8 mouse cellular contexts compared by ENCODE assay signal in genomic region chr12:54060732-54061131, GRCm38 (mm10).
DNase-seq lines count a peak whose midpoint lies in the region; ATAC-seq and TF ChIP-seq lines count a peak whose summit lies in the region.

No protein-coding gene starts in this region.

- WGBS in cerebellum, adult 2 months = 14% methylated on average over 8 of the region's 8 CpGs
- 10% methylated on average over 8 of the region's 8 CpGs for WGBS in intestine, embryonic 16.5 days
- 14% methylated on average over 8 of the region's 8 CpGs for WGBS in stomach, postnatal 0 days

- no peaks in the 10 kb centered on the region for H3K36me3 ChIP-seq in intestine, embryonic 16.5 days (ENCODE audit: control insufficient read depth, insufficient read depth, low read length)
- no peaks in the 10 kb centered on the region for H3K36me3 ChIP-seq in myocyte (ENCODE audit: control insufficient read depth, insufficient read depth)
- H3K36me3 ChIP-seq in stomach, postnatal 0 days (ENCODE audit: control insufficient read depth, insufficient read depth, low read length) = no peaks in the 10 kb centered on the region

- TF ChIP-seq EP300 in stomach, postnatal 0 days (optimal IDR thresholded peaks at IDR 0.05) = no peak

- peak; percentile 23 to 40 for DNase-seq in cerebellum, adult 2 months
- no peak for DNase-seq in cerebellum, adult 9-11 months
- peak; percentile 93 to 95 for DNase-seq in cerebellum, postnatal 10 days
- DNase-seq in frontal cortex, postnatal 25 days (ENCODE audit: low spot score in 2 of 2) = peak; percentile 60 to 74
- peak; percentile 81 for DNase-seq in left cerebral cortex, postnatal 25 days (ENCODE audit: low spot score in 2 of 2)
- DNase-seq in stomach, postnatal 0 days (ENCODE audit: low spot score) = peak; percentile 72

- no peak for TF ChIP-seq POLR2A in cerebellum, adult 2 months (IDR thresholded peaks at IDR 0.05; ENCODE audit: borderline replicate concordance, insufficient read depth, low read length)
- TF ChIP-seq POLR2A in myocyte (IDR thresholded peaks at IDR 0.05; ENCODE audit: insufficient read length, low read depth) = no peak

- no peak overlapping the region for H3ac ChIP-seq in myocyte (ENCODE audit: control insufficient read depth, insufficient read length)

- H3K27ac ChIP-seq in cerebellum, adult 2 months (ENCODE audit: insufficient read depth, low read length) = no peak overlapping the region
- no peak overlapping the region for H3K27ac ChIP-seq in intestine, embryonic 16.5 days (ENCODE audit: low read length)
- H3K27ac ChIP-seq in stomach, postnatal 0 days (replicated peaks) = no peak overlapping the region

- no peaks in the 10 kb centered on the region for H3K9me3 ChIP-seq in intestine, embryonic 16.5 days (ENCODE audit: control insufficient read depth, low read length)
- no peaks in the 10 kb centered on the region for H3K9me3 ChIP-seq in stomach, postnatal 0 days (ENCODE audit: control insufficient read depth, low read length)

- H3K4me2 ChIP-seq in intestine, embryonic 16.5 days (ENCODE audit: low read depth, low read length) = no peak overlapping the region
- H3K4me2 ChIP-seq in myocyte (ENCODE audit: low read depth) = peak overlapping the region; percentile 73
- no peak overlapping the region for H3K4me2 ChIP-seq in stomach, postnatal 0 days (replicated peaks; ENCODE audit: low read depth)

- H3K4me3 ChIP-seq in cerebellum, adult 2 months (replicated peaks; ENCODE audit: insufficient read depth, low read depth, low read length) = no peak overlapping the region
- no peak overlapping the region for H3K4me3 ChIP-seq in intestine, embryonic 16.5 days (ENCODE audit: low read length)
- no peak overlapping the region for H3K4me3 ChIP-seq in myocyte
- no peak overlapping the region for H3K4me3 ChIP-seq in stomach, postnatal 0 days (ENCODE audit: low read depth, low read length)

- H3K4me1 ChIP-seq in cerebellum, adult 2 months (ENCODE audit: control insufficient read depth, insufficient read depth, low read length) = no peaks in the 10 kb centered on the region
- no peaks in the 10 kb centered on the region for H3K4me1 ChIP-seq in intestine, embryonic 16.5 days (ENCODE audit: control insufficient read depth, insufficient read depth, low read length)
- H3K4me1 ChIP-seq in stomach, postnatal 0 days (replicated peaks; ENCODE audit: control insufficient read depth, insufficient read depth) = no peaks in the 10 kb centered on the region

- H3K79me2 ChIP-seq in myocyte (ENCODE audit: control insufficient read depth, insufficient read depth) = no peaks in the 10 kb centered on the region

- peak; percentile 65; the same call in 1 of the 2 replicates for ATAC-seq in intestine, embryonic 16.5 days
- ATAC-seq in stomach, postnatal 0 days (ENCODE audit: low FRiP score, low TSS enrichment) = no peak

- H3K27me3 ChIP-seq in cerebellum, adult 2 months (ENCODE audit: control insufficient read depth, insufficient read depth, low read length) = no peaks in the 10 kb centered on the region
- H3K27me3 ChIP-seq in intestine, embryonic 16.5 days (replicated peaks; ENCODE audit: control insufficient read depth, insufficient read depth, low read length) = no peaks in the 10 kb centered on the region; the same call in 1 of the 2 replicates
- no peaks in the 10 kb centered on the region for H3K27me3 ChIP-seq in myocyte (ENCODE audit: control insufficient read depth, insufficient read depth, insufficient read length)
- H3K27me3 ChIP-seq in stomach, postnatal 0 days (ENCODE audit: control insufficient read depth, insufficient read depth, low read length) = no peaks in the 10 kb centered on the region

- intact Hi-C loops in left cerebral cortex, postnatal 25 days (cut with DNase I) = loop anchor here (5.0 kb wide), 1 partner anchor 1148 kb away; no protein-coding TSS in a partner anchor

- peak; percentile 73 for TF ChIP-seq CTCF in cerebellum, adult 2 months (IDR thresholded peaks at IDR 0.05; ENCODE audit: borderline replicate concordance, insufficient read depth, low read depth, low read length)
- peak; percentile 97 for TF ChIP-seq CTCF in stomach, postnatal 0 days (IDR thresholded peaks at IDR 0.05; ENCODE audit: low read depth)

- no peak overlapping the region for H3K9ac ChIP-seq in intestine, embryonic 16.5 days (ENCODE audit: low read depth, low read length)
- no peak overlapping the region for H3K9ac ChIP-seq in stomach, postnatal 0 days (ENCODE audit: low read length)

TF ChIP-seq in myocyte, 11 proteins besides CTCF, POLR2A, EP300 and RAD21:
- TF ChIP-seq SRF (IDR thresholded peaks at IDR 0.05; ENCODE audit: control insufficient read depth, insufficient read length, low read depth) (no peak), REST (IDR thresholded peaks at IDR 0.05; ENCODE audit: insufficient read depth, insufficient read length) (no peak), CEBPB (IDR thresholded peaks at IDR 0.05; ENCODE audit: insufficient read depth, poor library complexity, severe bottlenecking) (no peak), E2F4 (IDR thresholded peaks at IDR 0.05; ENCODE audit: insufficient read depth) (no peak), MYOD1 (IDR thresholded peaks at IDR 0.05; ENCODE audit: control insufficient read depth in 1 of 3, insufficient read length in 2 of 3, low read depth in 2 of 3) (no peak), POLR2AphosphoS2 (IDR thresholded peaks at IDR 0.05; ENCODE audit: insufficient read length, low read depth) (no peak), TCF12 (IDR thresholded peaks at IDR 0.05; ENCODE audit: insufficient read depth, poor library complexity, severe bottlenecking) (no peak), TCF3 (IDR thresholded peaks at IDR 0.05; ENCODE audit: insufficient read length, low read depth) (no peak)
